8 mouse cellular contexts compared by ENCODE assay signal in genomic region chr11:7160637-7161101, GRCm38 (mm10). TPM values are rescaled to one million over a fixed set of nuclear protein-coding genes. Genes with fewer than 3 reads are reported as not detected.
DNase-seq lines count a peak whose midpoint lies in the region; ATAC-seq and TF ChIP-seq lines count a peak whose summit lies in the region.
"Had no signal": no experiment of that assay in that cellular context is flagged by ENCODE, and none has a peak within 500 bp of the region (broad histone marks: within the 10 kb centered on the region; RNA-seq: fewer than 3 reads in every experiment).

No protein-coding gene starts in this region.

- peak; percentile 76 for ATAC-seq in lung, postnatal 0 days
- ATAC-seq in forebrain, postnatal 0 days = peak; percentile 78
- peak; percentile 51 for ATAC-seq in liver, embryonic 15.5 days (ENCODE audit: insufficient read depth)

- H3K4me3 ChIP-seq in lung, postnatal 0 days (ENCODE audit: low read depth, low read length) = no peak overlapping the region
- H3K4me3 ChIP-seq in lung, adult 2 months (replicated peaks; ENCODE audit: extremely low read depth, low read depth, low read length) = no peak overlapping the region
- H3K4me3 ChIP-seq in forebrain, postnatal 0 days (ENCODE audit: low read depth, low read length) = no peak overlapping the region
- H3K4me3 ChIP-seq in liver, embryonic 15.5 days (replicated peaks) = no peak overlapping the region

- no peak for TF ChIP-seq POLR2A in lung, adult 2 months (IDR thresholded peaks at IDR 0.05; ENCODE audit: borderline replicate concordance, extremely low read depth, low read depth, low read length)

- H3K4me2 ChIP-seq in lung, postnatal 0 days (replicated peaks; ENCODE audit: low read depth, low read length) = no peak overlapping the region
- no peak overlapping the region for H3K4me2 ChIP-seq in forebrain, postnatal 0 days (ENCODE audit: low read depth)
- H3K4me2 ChIP-seq in liver, embryonic 15.5 days = no peak overlapping the region

- TF ChIP-seq CTCF in lung, postnatal 0 days (IDR thresholded peaks at IDR 0.05) = no peak
- no peak for TF ChIP-seq CTCF in lung, adult 2 months (IDR thresholded peaks at IDR 0.05; ENCODE audit: insufficient read depth, low read length)
- TF ChIP-seq CTCF in forebrain, postnatal 0 days (IDR thresholded peaks at IDR 0.05; ENCODE audit: low read depth) = no peak

- H3K4me1 ChIP-seq in lung, postnatal 0 days (ENCODE audit: insufficient read depth, low read depth, low read length) = 0 out of 2 replicates have a peak, but pooled peaks cover 7% of the 10 kb centered on the region
- H3K4me1 ChIP-seq in lung, adult 2 months (ENCODE audit: control insufficient read depth, insufficient read depth, low read length) = no peaks in the 10 kb centered on the region
- no peaks in the 10 kb centered on the region for H3K4me1 ChIP-seq in forebrain, postnatal 0 days (ENCODE audit: insufficient read depth)
- H3K4me1 ChIP-seq in liver, embryonic 15.5 days (replicated peaks) = peaks cover 14% of the 10 kb centered on the region

- H3K36me3 ChIP-seq in lung, postnatal 0 days (ENCODE audit: insufficient read depth, low read length) = no peaks in the 10 kb centered on the region
- peaks cover 18% of the 10 kb centered on the region; the same call in 1 of the 2 replicates for H3K36me3 ChIP-seq in forebrain, postnatal 0 days (ENCODE audit: insufficient read depth)
- no peaks in the 10 kb centered on the region for H3K36me3 ChIP-seq in liver, embryonic 15.5 days (replicated peaks)

- WGBS in lung, postnatal 0 days = 13% methylated on average over 4 of the region's 4 CpGs
- 43% methylated on average over 4 of the region's 4 CpGs for WGBS in lung, adult 2 months
- 28% methylated on average over 4 of the region's 4 CpGs for WGBS in forebrain, postnatal 0 days
- WGBS in liver, embryonic 15.5 days (ENCODE audit: insufficient replicate concordance) = 36% methylated on average over 4 of the region's 4 CpGs

- H3K27ac ChIP-seq in lung, postnatal 0 days (ENCODE audit: low read length) = no peak overlapping the region; the same call in 1 of the 2 replicates
- H3K27ac ChIP-seq in forebrain, postnatal 0 days (ENCODE audit: low read depth, low read length) = no peak overlapping the region
- peak overlapping the region; percentile 48; the same call in 1 of the 2 replicates for H3K27ac ChIP-seq in liver, embryonic 15.5 days (replicated peaks)

- no peaks in the 10 kb centered on the region for H3K27me3 ChIP-seq in lung, postnatal 0 days (replicated peaks; ENCODE audit: insufficient read depth, low read length)
- no peaks in the 10 kb centered on the region for H3K27me3 ChIP-seq in forebrain, postnatal 0 days (ENCODE audit: insufficient read depth, low read length)
- H3K27me3 ChIP-seq in liver, embryonic 15.5 days = no peaks in the 10 kb centered on the region

- peak; percentile 52 for DNase-seq in lung, postnatal 0 days (ENCODE audit: low spot score)
- DNase-seq in lung, adult 2 months = no peak
- peak; percentile 17 for DNase-seq in forebrain, postnatal 0 days
- DNase-seq in yolk sac, embryonic 10.5 days (ENCODE audit: low spot score) = peak; percentile 62
- no peak for DNase-seq in cerebellum, postnatal 25 days
- DNase-seq in ovary, postnatal 10 days (ENCODE audit: low spot score) = no peak
- DNase-seq: lung, postnatal 14 days had no signal

- no peak overlapping the region for H3K9ac ChIP-seq in lung, postnatal 0 days (replicated peaks; ENCODE audit: low read depth)
- no peak overlapping the region for H3K9ac ChIP-seq in forebrain, postnatal 0 days
- H3K9ac ChIP-seq in liver, embryonic 15.5 days = no peak overlapping the region

- H3K9me3 ChIP-seq in lung, postnatal 0 days (ENCODE audit: low read length) = no peaks in the 10 kb centered on the region
- no peaks in the 10 kb centered on the region for H3K9me3 ChIP-seq in forebrain, postnatal 0 days (ENCODE audit: low read length)
- no peaks in the 10 kb centered on the region for H3K9me3 ChIP-seq in liver, embryonic 15.5 days (replicated peaks)

- no peak for TF ChIP-seq EP300 in lung, postnatal 0 days (IDR thresholded peaks at IDR 0.05)

RNA-seq across cellular contexts. Expression of gene Gm11985, which starts 27.7 kb away (rescaled TPM):
- not detected in 2 replicates for polyA plus RNA-seq in lung, postnatal 0 days (2015; fragmentation: Nextera tagmentation; extraction: Ambion mirVana)
- not detected in 2 replicates for polyA plus RNA-seq in lung, adult 2 months (2012; rRNA removed)
- total RNA-seq in forebrain, postnatal 0 days (2014; rRNA removed) = not detected in 2 replicates
- not detected in 2 replicates for polyA plus RNA-seq in forebrain, postnatal 0 days (2015; fragmentation: Nextera tagmentation; extraction: Ambion mirVana)
- not detected in 2 replicates for polyA plus RNA-seq in liver, embryonic 15.5 days (2015; fragmentation: Nextera tagmentation; extraction: Ambion mirVana)

RNA-seq across cellular contexts. Expression of gene Igfbp1, which starts 36.9 kb away (rescaled TPM):
- polyA plus RNA-seq in lung, postnatal 0 days (2015; fragmentation: Nextera tagmentation; extraction: Ambion mirVana) = 0.23 and 0.69 TPM in 2 replicates
- 0.07 TPM in 1 of 2 replicates, not detected in the other for polyA plus RNA-seq in lung, adult 2 months (2012; rRNA removed)
- not detected in 2 replicates for total RNA-seq in forebrain, postnatal 0 days (2014; rRNA removed)
- not detected in 2 replicates for polyA plus RNA-seq in forebrain, postnatal 0 days (2015; fragmentation: Nextera tagmentation; extraction: Ambion mirVana)
- polyA plus RNA-seq in liver, embryonic 15.5 days (2015; fragmentation: Nextera tagmentation; extraction: Ambion mirVana) = 170 and 287 TPM in 2 replicates

RNA-seq across cellular contexts. Expression of gene Igfbp3, which starts 53.1 kb away (rescaled TPM):
- polyA plus RNA-seq in lung, postnatal 0 days (2015; fragmentation: Nextera tagmentation; extraction: Ambion mirVana) = 23.7 and 45.9 TPM in 2 replicates
- 55.2 and 113 TPM in 2 replicates for polyA plus RNA-seq in lung, adult 2 months (2012; rRNA removed)
- 56.6 and 61.9 TPM in 2 replicates for total RNA-seq in forebrain, postnatal 0 days (2014; rRNA removed)
- 29.9 and 32.6 TPM in 2 replicates for polyA plus RNA-seq in forebrain, postnatal 0 days (2015; fragmentation: Nextera tagmentation; extraction: Ambion mirVana)
- 18.9 and 19.5 TPM in 2 replicates for polyA plus RNA-seq in liver, embryonic 15.5 days (2015; fragmentation: Nextera tagmentation; extraction: Ambion mirVana)

Comparison
In these comparisons a context has a peak if more than half of its experiments do, and no peak if none do; other contexts are left out.
1. DNase-seq: peak in lung, postnatal 0 days (single experiment), forebrain, postnatal 0 days (single experiment) and yolk sac, embryonic 10.5 days (single experiment); none in lung, adult 2 months (single experiment), cerebellum, postnatal 25 days (0 of 2) and ovary, postnatal 10 days (single experiment).
2. RNA of gene Igfbp1, which starts 36.9 kb away (polyA plus RNA-seq): 170 to 287 TPM in liver, embryonic 15.5 days; 0.23 to 0.69 TPM in lung, postnatal 0 days, 0.07 TPM in lung, adult 2 months and not detected in forebrain, postnatal 0 days; every median in the first group is over 100 times any median in the second.
3. Peak in every context shown above with its lines, with median percentiles within 50 percentile points of each other: ATAC-seq.